Mouse (Mus musculus) brain, embryonic 14.5 days (tissue): ENCODE results near the gene Lrrc74b.

Experiments
- CTCF ChIP-seq: fragments of 200-500 bp; IDR thresholded peaks from 2 replicates; pipeline ENCODE4 v1.5.1; 2012; ENCODE audit warnings: inconsistent platforms, mild to moderate bottlenecking, moderate library complexity, borderline replicate concordance; ENCODE audit not compliant: insufficient read depth, insufficient read length; ENCODE audit errors: extremely low read depth
- POLR2A ChIP-seq: fragments of 200-500 bp; IDR thresholded peaks from 2 replicates; pipeline ENCODE4 v1.6.1; 2012; ENCODE audit warnings: mild to moderate bottlenecking, inconsistent platforms, borderline replicate concordance; ENCODE audit not compliant: poor library complexity, insufficient read depth, insufficient read length, severe bottlenecking; ENCODE audit errors: extremely low read depth

DNA sequence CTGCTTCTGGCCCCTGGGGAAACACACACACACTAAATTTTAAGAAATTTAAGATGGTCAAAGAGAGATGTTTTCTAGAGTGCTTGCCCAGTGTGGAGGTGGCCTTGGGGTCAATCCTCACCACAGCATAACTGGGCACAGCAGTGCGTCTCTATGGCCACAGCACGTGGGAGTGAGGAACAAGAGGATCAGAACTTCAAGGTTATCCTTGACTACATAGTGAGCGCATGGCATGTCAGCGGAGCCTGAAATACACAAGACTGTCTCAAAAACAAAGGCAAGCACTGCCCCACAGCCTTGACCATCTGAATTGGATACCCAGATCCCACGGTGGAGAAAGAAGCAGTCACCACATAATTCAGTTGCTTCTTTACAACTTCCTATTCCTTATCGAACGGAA, 23.5 kb upstream of the Lrrc74b start:
- TF ChIP-seq POLR2A (no peak), CTCF (no peak)
